Mouse (Mus musculus) liver, adult 2 months (tissue): ENCODE measurements at regions not wholly inside any gene's neighbourhood (a gene's known extent, or its start where the extent isn't known, plus 50 kb on each side); places are given as distances from the start of the nearest gene placed in this dataset.

Source experiments
- DNase-seq: peaks from one replicate; pipeline ENCODE4 v3.0.0-alpha.2; 2011; ENCODE audit warnings: low read depth, low spot score; ENCODE audit errors: extremely low read depth
- H3K27ac ChIP-seq: fragments of 200-500 bp; replicated peaks from 2 replicates; pipeline ENCODE4 v1.5.1; 2012; ENCODE audit warnings: low read depth, mild to moderate bottlenecking, control low read depth, inconsistent platforms, low read length; ENCODE audit not compliant: insufficient read depth
- H3K27me3 ChIP-seq: fragments of 200-500 bp; 2 replicates; pipeline ENCODE4 v1.6.1; 2012; ENCODE audit warnings: mild to moderate bottlenecking, moderate library complexity, low read length, inconsistent platforms; ENCODE audit not compliant: control insufficient read depth, insufficient read depth
- H3K36me3 ChIP-seq: fragments of 200-500 bp; 2 replicates; pipeline ENCODE4 v1.6.1; 2012; ENCODE audit warnings: low read length, inconsistent platforms; ENCODE audit not compliant: control insufficient read depth, insufficient read depth
- H3K4me1 ChIP-seq: fragments of 200-500 bp; 2 replicates; pipeline ENCODE4 v1.6.1; 2011; ENCODE audit warnings: low read length; ENCODE audit not compliant: control insufficient read depth, insufficient read depth
- H3K4me3 ChIP-seq: fragments of 200-500 bp; 2 replicates; pipeline ENCODE4 v1.5.1; 2011; ENCODE audit warnings: low read depth, mild to moderate bottlenecking, control low read depth, low read length, moderate library complexity; ENCODE audit not compliant: insufficient read depth
- H3K79me2 ChIP-seq: fragments of 200-500 bp; 2 replicates; pipeline ENCODE4 v1.6.1; 2012; ENCODE audit warnings: inconsistent platforms, mild to moderate bottlenecking, low read length, moderate library complexity; ENCODE audit not compliant: control insufficient read depth, insufficient read depth
- H3K9ac ChIP-seq: fragments of 200-500 bp; 2 replicates; pipeline ENCODE4 v1.6.1; 2012; ENCODE audit warnings: low read depth, mild to moderate bottlenecking, control low read depth, inconsistent platforms, low read length
- CTCF ChIP-seq: fragments of 200-500 bp; IDR thresholded peaks from 2 replicates; pipeline ENCODE4 v1.5.1; 2011; ENCODE audit warnings: low read depth, low read length, control low read depth
- POLR2A ChIP-seq: fragments of 200-500 bp; IDR thresholded peaks from 2 replicates; pipeline ENCODE4 v1.6.1; 2011; ENCODE audit warnings: low read length, control low read depth; ENCODE audit not compliant: insufficient read depth; ENCODE audit errors: extremely low read depth
- WGBS: fragments of 180-500 bp; shearing (Covaris S2); methylation state at CpG from one replicate; pipeline ENCODE4 v1.1.7; 2018; 5-methylcytosine and 5-hydroxymethylcytosine counted together

DNA sequence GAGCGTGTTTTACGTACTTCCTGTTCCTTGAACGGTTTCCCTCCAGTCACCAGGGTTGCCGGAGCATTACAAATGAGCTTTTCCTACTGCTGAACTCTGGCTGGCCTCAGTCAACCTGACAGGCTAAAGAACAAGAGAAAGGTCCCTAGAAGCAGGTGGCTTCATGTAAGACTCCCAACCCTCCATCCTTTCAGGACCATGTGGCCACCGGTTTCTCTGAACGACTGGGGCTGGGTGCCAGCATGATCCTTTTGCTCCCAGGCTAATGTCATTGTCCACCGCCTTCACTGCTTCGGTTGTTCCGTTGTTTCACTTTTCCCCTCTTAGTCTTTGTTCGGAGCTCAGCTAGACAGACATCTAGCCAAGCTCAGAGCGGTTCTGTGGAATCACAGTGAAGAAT is 73.8 kb upstream of the Kitl start:
- 0 out of 2 replicates have a peak overlapping the region, but pooled peaks have one; percentile 8 for H3K4me3 ChIP-seq
- DNase-seq: no peak
- no peak overlapping the region for H3K27ac ChIP-seq
- 77% methylated on average over 11 of the region's 11 CpGs for WGBS
- H3K36me3 ChIP-seq: no peaks in the 10 kb centered on the region
- no peak for TF ChIP-seq CTCF
- no peak for TF ChIP-seq POLR2A
- no peaks in the 10 kb centered on the region for H3K27me3 ChIP-seq
- no peaks in the 10 kb centered on the region for H3K4me1 ChIP-seq
- no peaks in the 10 kb centered on the region for H3K79me2 ChIP-seq
- no peak overlapping the region for H3K9ac ChIP-seq

DNA sequence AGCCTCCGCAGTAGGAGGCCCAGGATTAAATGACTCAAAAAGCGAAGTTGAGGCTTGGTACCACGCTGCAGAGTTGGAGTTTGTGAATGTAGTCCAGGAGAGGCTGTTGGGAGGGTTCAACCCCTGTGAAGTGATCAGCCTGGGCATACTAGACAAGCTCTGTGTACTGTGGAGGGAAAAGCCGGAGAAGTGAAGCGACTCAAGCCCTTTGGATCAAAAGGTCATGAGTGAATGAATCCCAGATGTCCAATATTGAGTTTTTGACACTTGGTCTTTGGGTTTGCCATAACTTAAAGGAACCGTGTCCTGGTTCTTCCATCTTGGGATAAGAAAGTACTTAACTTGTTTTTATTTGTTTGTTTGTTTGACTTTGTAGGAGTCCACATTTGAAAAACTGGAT is 76.5 kb upstream of the Kitl start:
- H3K4me3 ChIP-seq: no peak overlapping the region
- no peaks in the 10 kb centered on the region for H3K27me3 ChIP-seq
- H3K36me3 ChIP-seq: no peaks in the 10 kb centered on the region
- H3K9ac ChIP-seq: no peak overlapping the region
- H3K27ac ChIP-seq: no peak overlapping the region
- H3K4me1 ChIP-seq: no peaks in the 10 kb centered on the region
- WGBS: 94% methylated on average over 6 of the region's 6 CpGs
- no peaks in the 10 kb centered on the region for H3K79me2 ChIP-seq
- no peak for TF ChIP-seq CTCF
- no peak for TF ChIP-seq POLR2A
- DNase-seq: no peak

DNA sequence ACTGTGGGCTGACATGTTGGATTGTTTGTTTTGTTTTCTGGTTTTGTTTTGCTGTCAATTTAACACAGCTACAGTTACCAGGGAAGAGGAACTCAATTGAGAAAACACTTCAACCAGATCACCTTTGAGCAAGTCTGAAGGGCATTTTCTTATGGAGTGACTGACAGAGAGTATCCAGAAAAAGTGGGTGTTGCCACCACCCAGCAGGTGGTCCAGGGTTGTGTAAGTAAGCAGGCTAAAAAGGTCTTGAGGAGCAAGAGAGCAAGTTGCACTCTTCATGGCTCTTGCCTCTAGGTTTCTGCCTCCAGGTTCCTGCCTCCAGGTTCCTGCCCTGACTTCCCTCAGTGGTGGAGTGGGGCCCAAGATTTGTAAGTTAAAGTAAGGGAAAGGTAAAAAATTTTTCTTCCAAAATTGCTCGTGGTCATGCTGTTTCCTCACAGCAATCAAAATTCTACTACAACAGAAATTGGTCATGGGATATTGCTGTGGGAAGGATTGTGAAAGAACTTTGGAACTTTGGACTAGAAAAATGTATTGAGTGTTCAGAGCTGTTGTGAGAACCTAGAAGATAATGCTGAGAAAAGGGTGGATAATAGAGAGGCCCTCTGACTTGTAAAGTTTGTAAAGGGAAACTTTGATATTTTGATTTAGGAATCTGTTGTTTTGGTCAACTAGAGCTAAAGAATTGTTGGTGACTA is 77.4 kb upstream of the Kitl start:
- no peak overlapping the region for H3K27ac ChIP-seq
- peak; percentile 10 for DNase-seq
- no peaks in the 10 kb centered on the region for H3K36me3 ChIP-seq
- WGBS: 20% methylated on average over 1 of the region's 1 CpGs
- no peak overlapping the region for H3K4me3 ChIP-seq
- TF ChIP-seq CTCF (no peak), POLR2A (no peak)
- H3K4me1 ChIP-seq: no peaks in the 10 kb centered on the region
- no peaks in the 10 kb centered on the region for H3K79me2 ChIP-seq
- H3K27me3 ChIP-seq: no peaks in the 10 kb centered on the region
- H3K9ac ChIP-seq: no peak overlapping the region

DNA sequence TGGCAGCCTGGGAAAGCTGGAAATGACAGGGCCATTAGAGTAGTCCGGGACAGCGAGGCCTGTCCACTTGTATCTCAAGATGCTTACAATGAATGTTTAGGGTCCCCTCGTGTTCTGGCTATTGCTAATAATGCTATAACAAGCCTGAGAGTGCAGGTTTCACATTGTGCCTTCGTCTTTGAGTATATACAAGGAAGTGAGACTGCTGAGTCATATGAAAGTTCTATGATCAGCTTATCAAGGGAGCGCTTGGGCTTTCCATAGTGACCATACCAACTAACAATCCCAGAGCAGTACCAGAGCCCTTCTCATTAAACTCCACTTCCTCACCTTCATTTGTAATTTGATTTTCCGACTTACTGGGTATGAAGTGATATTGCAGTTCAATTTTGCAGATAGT is 86.2 kb upstream of the Kitl start:
- 89% methylated on average over 6 of the region's 6 CpGs for WGBS
- H3K79me2 ChIP-seq: no peaks in the 10 kb centered on the region
- H3K4me1 ChIP-seq: no peaks in the 10 kb centered on the region
- no peak for TF ChIP-seq CTCF
- no peak for TF ChIP-seq POLR2A
- H3K36me3 ChIP-seq: no peaks in the 10 kb centered on the region
- peak; percentile 14 for DNase-seq
- no peak overlapping the region for H3K27ac ChIP-seq
- no peaks in the 10 kb centered on the region for H3K27me3 ChIP-seq
- H3K9ac ChIP-seq: no peak overlapping the region
- H3K4me3 ChIP-seq: no peak overlapping the region

- Histone ChIP-seq H3K27me3 (no peaks in the 10 kb centered on the region), H3K27ac (no peak overlapping the region), H3K9ac (no peak overlapping the region), H3K4me1 (no peaks in the 10 kb centered on the region), H3K36me3 (no peaks in the 10 kb centered on the region), H3K79me2 (no peaks in the 10 kb centered on the region), H3K4me3 (no peak overlapping the region)
- WGBS: 80% methylated on average over 7 of the region's 7 CpGs
- no peak for DNase-seq
- TF ChIP-seq POLR2A (no peak), CTCF (no peak)
These were observed 87.5 kb upstream of the Kitl start for GRCm38 (mm10) chr10:99927913-99928312.

- no peaks in the 10 kb centered on the region for H3K27me3 ChIP-seq
- TF ChIP-seq POLR2A: no peak
- no peak for TF ChIP-seq CTCF
- H3K9ac ChIP-seq: no peak overlapping the region
- no peak overlapping the region for H3K4me3 ChIP-seq
- 68% methylated on average over 8 of the region's 8 CpGs for WGBS
- DNase-seq: peak; percentile 38
- no peaks in the 10 kb centered on the region for H3K36me3 ChIP-seq
- no peaks in the 10 kb centered on the region for H3K4me1 ChIP-seq
- no peak overlapping the region for H3K27ac ChIP-seq
- H3K79me2 ChIP-seq: no peaks in the 10 kb centered on the region
These were observed 89.0 kb upstream of the Kitl start for GRCm38 (mm10) chr10:99926327-99926954.
